Mouse (Mus musculus) urinary bladder, postnatal 14 days (tissue): Measurements from ENCODE around the gene Il3ra.

Source experiments
- DNase-seq: peaks from one replicate; pipeline ENCODE4 v3.0.0; 2021; ENCODE audit warnings: low spot score

Il3ra gene

GRCm38 (mm10) chr14:14345948-14346812 is at the start of gene Il3ra:
TSS of gene Il3ra (plus strand) at chr14:14346275.
- DNase-seq: peak; percentile 78

GRCm38 (mm10) chr14:14308938-14309337 is 37.1 kb upstream of the Il3ra start:
- no peak for DNase-seq

- DNase-seq: no peak
Measured at GRCm38 (mm10) chr14:14309416-14309815, 36.7 kb upstream of the Il3ra start.

- no peak for DNase-seq
Measured at GRCm38 (mm10) chr14:14322528-14322927, 23.5 kb upstream of the Il3ra start, which contains the start of gene Olfr31. TSS of gene Olfr31 (plus strand) at chr14:14322828.

GRCm38 (mm10) chr14:14345113-14345871 is 783 bp upstream of the Il3ra start:
- DNase-seq: peak; percentile 94

- no peak for DNase-seq
Measured at GRCm38 (mm10) chr14:14346813-14347100, 682 bp downstream of the Il3ra start.

GRCm38 (mm10) chr14:14347151-14347835 is 1.2 kb downstream of the Il3ra start:
- peak; percentile 20 for DNase-seq

- DNase-seq: peak; percentile 10
Measured at GRCm38 (mm10) chr14:14347836-14348621, 2.0 kb downstream of the Il3ra start.

GRCm38 (mm10) chr14:14348674-14349401 is 2.8 kb downstream of the Il3ra start:
- DNase-seq: no peak

GRCm38 (mm10) chr14:14349485-14350262 is 3.6 kb downstream of the Il3ra start:
- DNase-seq: no peak

GRCm38 (mm10) chr14:14350263-14351147 is 4.4 kb downstream of the Il3ra start:
- no peak for DNase-seq

GRCm38 (mm10) chr14:14351148-14351455 is 5.0 kb downstream of the Il3ra start:
- DNase-seq: no peak

GRCm38 (mm10) chr14:14351721-14352590 is 5.9 kb downstream of the Il3ra start:
- no peak for DNase-seq

- DNase-seq: no peak
Measured at GRCm38 (mm10) chr14:14352606-14353005, 6.5 kb downstream of the Il3ra start.

GRCm38 (mm10) chr14:14353081-14353732 is 7.1 kb downstream of the Il3ra start:
- DNase-seq: no peak

- no peak for DNase-seq
Measured at GRCm38 (mm10) chr14:14353740-14354510, 7.8 kb downstream of the Il3ra start.
